Mouse (Mus musculus): ENCODE data around the gene Dnajc13.

The Dnajc13 gene

DNA sequence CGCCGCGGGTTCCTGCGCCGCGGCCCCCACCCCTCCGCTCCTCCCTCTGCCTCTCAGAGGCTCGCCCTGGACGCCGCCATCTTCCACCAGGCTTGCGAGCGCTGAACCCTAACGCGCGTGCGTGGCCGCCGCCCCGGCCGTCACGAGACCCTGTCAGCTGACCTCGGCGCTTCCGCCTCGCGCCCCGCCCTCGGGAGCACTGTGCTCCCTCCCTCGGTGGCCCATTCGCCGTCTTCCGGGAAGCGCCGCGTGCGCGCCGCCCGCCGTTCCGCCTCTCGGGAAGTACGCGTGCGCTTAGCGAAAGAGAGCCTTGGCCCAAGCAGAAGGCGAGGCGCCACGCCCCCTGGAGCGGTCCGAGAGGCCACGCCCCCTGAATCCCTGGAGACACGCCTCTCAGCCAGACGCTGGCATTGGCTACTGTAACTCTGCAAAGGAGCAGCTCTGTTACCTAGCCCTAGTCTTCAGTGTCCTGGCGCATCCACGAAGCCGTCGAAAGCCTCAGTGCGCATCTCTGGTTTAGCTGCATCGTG lies at the start of gene Dnajc13:
TSS of gene Dnajc13 (minus strand) at position 108 of the 530 bp plus-strand sequence.
- peak; percentile 99 for DNase-seq (ENCODE audit: low spot score)

DNA sequence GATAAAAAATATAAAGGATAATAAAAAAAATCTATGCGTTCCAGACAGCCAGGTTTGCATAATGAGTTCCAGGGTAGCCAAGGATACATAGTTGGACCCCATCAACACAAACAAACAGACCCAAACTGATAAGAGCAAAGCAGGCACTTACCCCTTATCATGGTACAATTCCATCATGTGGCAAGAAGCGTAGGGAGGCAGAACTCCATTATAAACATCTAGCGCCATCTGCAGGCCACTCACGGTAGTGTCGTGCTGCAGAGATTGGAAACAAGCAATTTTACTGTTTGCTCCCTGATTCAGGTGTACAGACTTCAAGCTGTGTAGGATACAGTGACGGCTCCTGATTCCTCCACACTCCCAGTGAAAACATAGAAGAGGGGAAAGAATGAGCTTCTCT lies 44.0 kb upstream of the Dnajc13 start:
- peak; percentile 48 for DNase-seq (ENCODE audit: low spot score)

DNA sequence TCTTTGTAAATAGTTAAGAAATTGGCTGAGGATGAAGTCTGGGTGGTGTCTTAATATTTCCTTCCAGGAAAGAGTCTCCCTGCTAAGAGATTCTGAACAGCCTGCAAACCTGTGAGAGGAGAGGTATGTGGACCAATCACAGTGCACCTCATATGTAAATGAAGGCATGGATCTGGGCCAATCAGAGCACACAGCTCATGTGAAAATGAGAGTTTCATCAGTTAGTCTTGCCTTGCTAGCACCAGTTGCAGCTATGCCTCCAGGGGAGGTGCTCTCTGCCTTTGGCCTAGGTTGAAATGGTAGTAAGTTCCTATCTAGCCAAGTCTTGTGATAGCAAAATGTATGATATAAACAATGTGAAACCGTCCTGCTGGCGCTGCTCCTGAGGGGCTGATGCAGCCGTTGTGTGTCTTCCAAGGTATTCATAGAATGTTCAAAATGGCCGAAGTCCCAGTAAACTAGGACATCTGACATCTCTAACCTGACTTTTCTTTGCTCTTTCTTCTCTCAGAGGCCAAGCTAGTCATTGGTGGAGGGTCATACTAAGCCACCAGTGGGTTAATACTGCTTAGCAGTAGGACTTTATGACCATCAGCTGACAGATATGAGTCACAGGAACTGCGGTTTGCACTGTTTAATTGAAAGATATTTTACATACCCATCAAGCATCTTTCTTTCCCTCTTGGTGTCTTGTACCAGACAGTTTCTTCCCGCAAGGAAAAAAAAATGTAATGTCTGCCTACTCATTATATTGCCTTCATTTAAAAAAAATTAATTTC lies 42.8 kb upstream of the Dnajc13 start:
- no peak for DNase-seq (ENCODE audit: low spot score)

DNA sequence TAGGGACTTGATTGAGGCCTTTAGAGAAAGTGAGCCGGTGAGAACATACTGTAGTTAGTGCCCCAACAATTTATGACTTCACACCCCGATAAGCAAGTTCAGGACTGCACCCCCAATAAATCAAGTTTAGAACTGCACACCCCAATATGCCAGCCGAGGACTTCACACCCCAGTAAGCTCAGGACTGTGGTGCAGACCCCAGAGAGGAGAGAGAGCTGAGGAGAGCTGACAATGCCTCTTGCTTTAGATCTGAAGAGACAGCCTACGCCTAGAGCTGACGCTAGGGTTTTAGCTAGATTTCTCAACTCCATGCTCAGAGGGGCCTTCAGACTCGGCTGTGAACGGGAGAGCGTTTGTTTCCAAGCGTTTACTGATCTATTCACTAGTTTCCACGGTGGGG lies 42.1 kb upstream of the Dnajc13 start:
- DNase-seq (ENCODE audit: low spot score) = no peak

DNA sequence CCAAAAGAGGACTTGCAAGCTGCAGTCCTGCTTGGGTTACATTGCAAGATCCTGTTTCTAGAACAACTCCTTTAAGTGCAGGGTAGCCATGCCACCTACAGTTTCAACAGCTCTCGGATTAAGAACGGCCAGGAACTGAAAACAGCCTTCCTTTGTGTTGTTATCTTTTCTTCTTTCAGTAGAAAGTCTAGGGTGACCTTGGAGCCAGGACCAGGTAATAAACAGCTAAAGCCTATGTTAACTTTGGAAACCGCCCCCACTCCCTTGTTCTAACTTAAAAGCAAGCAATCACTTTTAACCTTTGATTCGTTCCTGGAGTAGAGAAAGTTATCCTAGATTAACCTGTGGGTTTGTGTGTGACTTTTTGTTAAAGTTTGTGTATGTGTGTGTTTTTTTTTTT lies 41.6 kb upstream of the Dnajc13 start:
- peak; percentile 32 for DNase-seq (ENCODE audit: low spot score)

DNA sequence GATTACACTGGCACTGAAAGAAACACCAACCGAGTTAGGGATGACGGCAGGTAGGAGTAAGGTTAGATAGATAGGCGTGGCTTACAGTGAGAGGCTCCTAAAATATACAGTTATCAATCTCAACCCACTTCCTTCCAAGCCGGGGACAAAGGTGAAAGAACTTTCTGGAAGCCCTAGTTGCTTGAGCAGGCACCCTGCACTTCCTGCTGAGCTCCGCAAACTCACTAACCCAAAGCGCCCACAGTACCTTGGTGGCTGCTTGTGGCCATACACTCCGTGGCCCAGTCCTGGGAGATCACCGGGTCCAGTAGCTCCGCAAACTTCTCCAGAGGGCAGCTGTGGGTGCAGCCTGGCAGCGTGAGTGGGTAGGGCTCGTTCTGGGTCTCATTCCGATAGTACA lies 37.8 kb upstream of the Dnajc13 start:
- no peak for DNase-seq (ENCODE audit: low spot score)

DNA sequence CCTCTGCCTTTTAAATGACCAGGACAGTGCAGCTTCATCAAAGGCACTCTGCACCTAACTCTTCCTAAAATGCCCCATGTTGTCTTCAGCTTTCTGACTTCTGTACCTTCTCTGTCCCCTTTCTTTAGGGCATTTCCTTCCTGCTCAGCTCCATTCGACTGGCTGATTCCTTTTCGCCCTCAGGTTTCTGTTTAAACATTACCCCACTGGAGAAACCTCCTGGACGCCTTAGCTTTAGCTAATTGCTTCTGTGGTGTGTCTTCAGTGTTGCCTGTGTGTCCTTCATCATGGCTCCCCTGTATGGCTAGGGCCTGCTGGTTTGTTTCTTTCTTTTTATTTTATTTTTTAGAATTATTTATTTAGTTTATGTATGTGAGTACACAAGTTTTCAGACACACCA lies 34.3 kb upstream of the Dnajc13 start:
- DNase-seq (ENCODE audit: low spot score) = no peak

DNA sequence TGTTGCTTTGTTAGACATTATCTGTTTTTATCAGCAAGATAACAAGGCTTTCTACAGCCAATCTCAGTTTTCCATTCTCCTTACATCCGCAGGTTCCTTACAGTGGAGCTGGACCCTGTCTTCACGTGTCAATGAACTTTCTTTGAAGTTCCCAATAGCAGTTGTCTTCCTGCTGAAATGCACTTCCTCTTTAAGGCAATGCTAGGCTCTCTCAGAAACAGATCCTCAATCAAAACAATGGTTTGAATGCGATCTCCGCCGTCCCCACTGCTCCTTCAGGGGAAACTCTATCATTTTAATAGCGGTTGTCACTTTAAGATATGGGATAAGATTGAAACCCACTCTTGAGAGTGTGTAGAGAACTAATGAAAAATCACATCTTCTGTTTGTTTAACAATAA lies 22.2 kb upstream of the Dnajc13 start:
- DNase-seq (ENCODE audit: low spot score) = no peak

DNA sequence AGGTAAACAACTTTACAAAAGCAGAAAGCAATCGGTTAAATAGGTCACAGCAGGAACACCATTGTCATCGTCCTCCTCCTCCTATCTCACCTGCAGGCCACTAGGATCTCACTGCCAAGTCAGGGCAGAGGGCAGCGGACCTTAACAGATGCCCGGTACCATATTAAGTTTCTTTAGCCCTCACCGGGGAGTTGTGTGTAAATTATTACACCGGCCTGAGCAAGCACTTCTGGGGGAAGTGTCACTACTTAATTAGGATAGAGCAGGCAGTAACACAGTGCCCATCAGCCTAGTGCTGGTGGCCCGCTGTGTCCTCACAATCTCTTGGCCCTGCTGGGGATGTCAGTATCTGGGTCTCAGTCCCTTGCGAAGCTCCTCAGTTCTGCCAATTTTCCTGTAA lies 19.8 kb upstream of the Dnajc13 start:
- no peak for DNase-seq (ENCODE audit: low spot score)

DNA sequence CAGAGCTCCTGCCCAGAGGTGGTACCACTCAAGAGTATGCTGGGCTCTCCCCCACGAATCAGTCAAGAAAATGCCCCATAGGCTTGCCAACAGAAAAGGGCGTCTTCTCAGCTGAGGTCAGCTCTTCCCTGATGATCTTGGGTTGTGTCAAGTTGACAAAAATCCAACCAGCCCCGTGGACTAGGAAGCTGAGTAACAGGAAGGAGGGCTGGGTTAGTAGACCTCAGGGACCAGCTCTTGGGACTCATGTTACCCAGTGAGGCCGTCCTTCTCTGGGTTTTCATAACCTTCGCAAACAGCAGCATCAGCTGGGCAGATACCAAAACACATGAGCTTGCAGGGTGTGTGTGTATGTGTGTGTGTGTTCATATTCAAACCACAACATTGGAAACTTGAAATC lies 19.0 kb upstream of the Dnajc13 start:
- DNase-seq (ENCODE audit: low spot score) = no peak

DNA sequence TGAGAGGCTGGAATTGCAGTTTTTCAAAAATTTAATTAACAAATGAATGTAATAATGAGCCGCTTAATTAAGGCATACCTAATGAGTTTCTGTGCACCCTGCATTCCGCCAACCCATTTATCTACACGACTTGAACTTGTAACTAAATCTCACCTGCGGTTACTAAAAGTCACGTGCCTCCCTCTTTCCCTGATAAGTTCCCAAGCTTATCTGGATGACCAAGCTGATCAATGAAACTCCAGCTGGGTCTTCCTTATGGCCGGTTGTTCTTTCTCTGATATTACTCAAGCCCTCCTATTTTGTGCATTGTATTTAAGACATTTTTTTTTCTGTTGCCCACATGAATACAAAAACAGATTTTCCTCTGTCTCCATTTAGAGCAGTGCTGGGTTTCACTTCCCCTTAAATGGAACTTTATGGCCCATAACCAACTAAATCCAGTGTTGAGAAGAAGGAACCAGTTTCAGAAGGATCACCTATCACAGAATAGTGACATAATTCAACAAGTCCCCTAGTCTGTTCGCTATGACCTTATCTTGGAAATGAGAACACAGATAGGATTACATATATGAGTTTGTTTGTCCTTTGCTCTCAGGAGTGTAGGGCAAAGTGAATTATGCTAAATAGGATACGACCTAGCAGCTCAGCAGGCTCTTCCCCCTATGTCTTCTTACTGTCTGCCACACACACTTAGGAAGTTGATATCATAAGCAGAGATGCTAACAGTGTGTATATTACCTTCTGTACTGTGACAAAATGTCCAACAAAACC lies 18.2 kb upstream of the Dnajc13 start:
- DNase-seq (ENCODE audit: low spot score) = no peak

DNA sequence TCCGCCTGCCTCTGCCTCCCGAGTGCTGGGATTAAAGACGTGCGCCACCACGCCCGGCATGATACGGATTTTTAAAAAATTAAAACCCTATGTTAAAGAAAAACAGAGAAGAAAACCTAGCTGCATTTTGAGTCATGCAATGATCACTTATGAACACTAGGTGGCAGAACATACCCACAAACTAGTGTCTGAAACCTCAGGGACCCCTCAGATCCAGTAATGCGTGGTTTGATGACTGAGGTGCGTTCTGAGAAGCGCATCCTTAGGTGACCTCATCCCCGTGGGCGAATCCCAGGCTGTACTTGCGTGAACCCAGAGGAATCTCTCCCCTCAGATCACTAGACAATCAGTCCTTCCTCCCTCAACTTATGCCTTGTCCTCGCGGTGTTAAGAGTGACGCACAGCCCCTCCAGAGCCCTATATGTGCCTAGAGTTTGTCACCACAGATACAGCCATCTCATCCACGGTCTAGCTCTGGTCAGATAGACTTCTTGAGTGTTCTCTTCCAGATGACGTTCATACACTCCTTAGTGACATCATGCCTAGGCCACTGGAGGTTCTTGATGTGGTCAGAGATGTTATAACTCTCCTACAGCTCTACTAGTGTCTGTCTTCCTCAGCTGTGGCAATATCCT lies 14.9 kb upstream of the Dnajc13 start:
- DNase-seq (ENCODE audit: low spot score) = no peak

DNA sequence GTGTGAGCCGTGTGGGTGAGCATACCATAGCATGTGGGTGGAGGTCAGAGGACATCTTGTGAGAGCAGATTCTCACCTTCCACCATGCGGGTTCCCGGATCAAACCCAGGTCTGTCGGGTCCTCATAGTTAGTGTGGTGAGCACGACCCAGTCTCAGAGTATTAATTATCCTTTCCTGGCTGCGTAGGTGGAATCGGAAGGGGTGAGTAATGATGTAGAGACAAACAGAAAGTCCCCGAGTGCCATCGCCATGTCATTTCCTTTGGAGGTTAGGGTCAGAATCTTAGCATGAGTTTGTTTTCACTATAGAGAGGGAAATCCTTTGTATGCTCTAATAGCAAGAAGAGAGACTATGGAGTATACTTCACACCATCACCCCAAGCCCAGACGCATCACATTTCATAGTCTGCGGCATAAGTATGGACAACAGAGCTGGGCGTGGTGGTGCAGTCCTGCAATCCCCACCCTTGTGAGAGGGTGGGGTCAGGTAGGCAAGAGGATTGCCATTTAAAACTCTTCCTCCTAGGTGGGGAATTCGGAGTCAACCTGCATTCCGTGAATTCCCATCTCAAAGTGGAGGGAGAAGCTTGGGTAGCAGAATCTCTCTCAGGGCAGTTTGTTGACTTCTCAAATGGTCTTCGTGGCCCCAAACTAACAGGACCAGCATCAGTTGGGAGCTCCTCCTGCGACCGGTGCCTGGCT lies 12.5 kb upstream of the Dnajc13 start:
- DNase-seq (ENCODE audit: low spot score) = no peak

DNA sequence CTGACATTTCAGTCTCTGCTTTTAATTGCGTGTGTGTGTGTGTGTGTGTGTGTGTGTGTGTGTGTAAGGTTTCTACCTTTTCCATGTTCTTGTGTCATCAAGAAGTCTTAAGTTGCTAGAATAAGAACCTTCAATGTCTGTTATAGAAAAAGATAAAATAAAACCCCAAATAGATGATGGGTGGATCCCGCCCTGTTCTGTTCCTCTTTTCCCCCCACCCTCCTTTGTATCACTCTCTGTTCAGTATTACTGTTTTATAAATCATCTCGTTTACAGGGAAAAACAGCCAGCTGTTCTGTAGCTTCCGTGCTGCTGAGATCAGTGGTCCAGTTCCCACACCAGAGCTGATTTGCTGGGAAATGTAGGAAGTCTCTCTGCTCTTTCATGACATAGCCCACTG lies 9.3 kb upstream of the Dnajc13 start:
- no peak for DNase-seq (ENCODE audit: low spot score)

DNA sequence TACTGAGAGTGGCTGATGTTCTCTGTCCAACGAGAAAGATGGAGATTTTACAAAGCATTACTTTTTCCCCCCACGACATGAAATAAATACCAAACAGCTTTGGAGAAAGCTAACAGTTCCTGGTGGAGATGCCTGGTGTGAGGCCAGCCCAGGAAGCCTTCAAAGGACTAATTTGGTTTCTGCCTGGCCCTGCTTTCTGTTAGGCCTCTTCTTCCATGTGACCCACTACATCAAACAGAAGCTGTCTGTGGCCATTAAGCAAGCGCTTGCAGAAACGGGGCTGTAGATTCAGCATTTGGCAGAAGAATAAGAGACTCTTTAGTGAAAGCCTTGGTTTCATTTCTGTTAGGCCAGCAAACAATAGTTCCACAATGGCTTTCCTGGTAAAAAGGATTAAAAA lies 8.9 kb upstream of the Dnajc13 start:
- no peak for DNase-seq (ENCODE audit: low spot score)

DNA sequence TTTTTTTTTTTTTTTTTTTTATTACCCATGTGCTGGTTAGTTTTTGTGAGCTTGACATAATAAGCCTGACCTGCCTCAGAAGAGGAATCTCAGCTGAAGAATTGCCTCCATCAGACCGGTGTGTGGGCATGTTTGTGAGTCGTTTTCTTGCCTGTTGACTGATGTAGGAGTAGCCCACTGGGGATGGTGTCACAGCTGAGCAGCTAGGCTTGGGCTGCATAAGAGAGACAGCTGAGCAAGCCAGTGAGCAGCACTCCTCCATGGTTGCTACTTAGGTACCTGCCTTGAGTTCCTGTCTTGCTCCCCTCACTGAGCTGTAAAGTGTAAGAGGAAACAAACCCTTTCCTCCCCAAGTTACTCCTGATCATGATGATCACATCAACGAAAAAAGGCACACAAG lies 7.2 kb upstream of the Dnajc13 start:
- no peak for DNase-seq (ENCODE audit: low spot score)

DNA sequence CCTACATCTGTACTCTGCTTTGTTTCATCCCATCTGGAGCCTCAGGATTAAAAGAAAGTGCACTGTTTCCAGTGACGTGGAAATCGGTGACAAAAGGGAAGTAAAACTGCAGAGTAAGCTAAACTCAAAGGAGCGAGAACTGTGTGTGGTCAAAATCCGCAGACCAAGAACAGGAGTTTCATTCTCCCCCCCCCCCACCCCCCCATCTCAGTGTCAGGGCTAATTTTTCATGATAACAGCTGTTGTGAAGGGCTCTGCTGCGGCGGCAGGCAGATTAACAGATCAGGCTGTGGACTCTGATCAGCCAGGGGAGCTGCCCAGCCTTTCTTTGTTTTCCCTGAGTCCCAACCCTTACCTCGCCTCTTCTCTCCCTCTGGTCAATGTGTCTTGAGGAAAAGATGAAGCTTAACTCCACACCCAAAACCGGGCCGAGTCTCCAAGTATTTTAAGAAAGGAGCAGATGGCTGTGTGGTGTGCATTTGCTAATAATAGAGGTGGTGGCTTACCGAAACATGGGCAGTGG lies 6.7 kb upstream of the Dnajc13 start:
- peak; percentile 29 for DNase-seq (ENCODE audit: low spot score)

DNA sequence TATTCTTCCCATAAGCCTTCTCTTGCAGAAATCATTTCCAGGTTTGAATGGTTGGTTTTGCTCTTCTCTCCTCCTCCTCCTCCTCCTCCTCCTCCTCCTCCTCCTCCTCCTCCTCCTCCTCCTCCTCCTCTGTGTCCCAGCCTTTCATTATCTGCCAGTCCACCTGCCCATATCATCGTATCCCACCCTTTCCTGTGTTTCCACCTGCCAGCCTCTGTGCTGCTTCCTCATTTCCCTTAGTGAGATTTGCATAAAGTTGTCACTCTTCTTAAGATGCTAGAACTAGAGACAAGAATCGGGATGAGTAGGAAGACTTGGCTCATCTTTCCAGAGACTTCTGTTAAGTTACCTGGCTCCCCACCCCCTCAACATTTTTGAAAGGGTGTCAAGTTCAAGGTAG lies 1.8 kb upstream of the Dnajc13 start:
- no peak for DNase-seq (ENCODE audit: low spot score)

DNA sequence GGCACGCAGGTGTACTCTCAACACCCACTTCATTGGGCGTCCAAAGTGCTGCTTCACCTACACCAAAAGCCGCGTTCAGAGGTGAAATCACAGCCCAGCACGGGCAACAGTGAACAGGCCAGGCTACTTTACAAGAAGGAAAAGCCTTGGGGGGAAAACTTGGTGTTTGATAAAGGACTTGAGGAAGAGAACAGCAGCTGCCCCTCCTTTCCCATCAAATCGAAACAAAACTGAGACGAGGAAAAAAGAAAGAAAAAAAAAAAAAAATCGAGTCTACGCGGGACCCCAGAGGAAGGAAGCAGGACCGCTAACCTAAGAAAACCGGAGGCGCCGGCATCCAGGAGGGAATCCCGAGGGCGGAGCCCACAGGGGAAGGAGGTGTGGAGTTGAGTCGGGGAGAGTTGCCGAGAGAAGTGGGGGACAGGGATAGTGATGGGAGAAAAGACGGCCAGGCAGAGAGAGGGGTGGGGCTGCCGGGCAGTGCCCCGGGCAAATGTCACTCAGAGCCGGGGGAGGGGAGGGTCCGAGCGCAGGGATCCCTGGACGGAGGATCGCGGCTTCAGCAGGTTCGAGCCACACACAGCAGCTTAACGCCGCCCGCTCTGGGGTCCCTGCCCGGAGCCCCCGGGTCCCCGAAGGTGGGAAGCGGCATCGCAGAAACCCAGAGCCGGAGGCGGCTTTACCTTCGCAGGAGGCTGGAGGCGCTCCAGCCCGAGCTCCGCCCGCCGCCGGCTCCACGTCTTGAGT lies 541 bp downstream of the Dnajc13 start:
- peak; percentile 69 for DNase-seq (ENCODE audit: low spot score)

DNA sequence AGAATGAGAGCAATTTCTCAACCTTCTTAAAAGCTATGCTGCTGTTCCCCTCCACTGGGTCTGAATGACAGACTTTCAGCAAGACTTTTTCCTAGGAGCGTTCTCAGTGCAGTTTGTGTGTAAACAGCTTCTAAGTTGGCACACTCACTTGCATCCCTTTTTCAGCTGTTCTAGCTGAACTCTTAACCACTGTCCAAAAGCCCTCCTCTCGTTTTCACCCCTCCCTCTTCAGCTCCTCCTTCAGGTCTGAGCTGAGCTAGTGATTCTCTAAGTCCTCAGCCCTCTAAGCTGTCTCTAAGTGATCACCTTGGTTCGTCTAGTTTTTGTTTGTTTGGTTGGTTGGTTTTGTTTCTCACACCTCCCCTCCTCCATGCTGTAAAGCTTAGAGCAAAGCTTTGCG lies 2.4 kb downstream of the Dnajc13 start:
- no peak for DNase-seq (ENCODE audit: low spot score)

DNA sequence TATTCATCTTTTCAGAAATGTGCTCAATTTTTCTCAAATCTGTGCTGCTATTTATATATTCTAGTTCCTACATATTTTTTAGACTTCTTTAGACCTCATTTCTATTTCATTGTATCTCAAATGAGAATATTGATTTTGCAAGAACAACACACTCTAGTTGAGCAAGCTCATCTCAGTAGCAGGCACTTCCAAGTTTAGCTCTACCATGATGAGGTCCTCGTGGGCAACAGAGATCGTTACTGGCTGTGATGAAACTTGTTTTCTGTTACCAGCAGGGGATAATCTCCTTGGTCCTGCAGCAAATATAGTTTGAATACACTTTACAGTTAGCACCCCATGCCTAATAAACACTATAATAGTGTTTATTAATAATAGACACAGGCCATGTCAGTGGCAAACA lies 6.6 kb downstream of the Dnajc13 start:
- no peak for DNase-seq (ENCODE audit: low spot score)

All from yolk sac, embryonic 10.5 days (tissue).